Mouse (Mus musculus): ENCODE results near the gene Shh.

Gene Shh

DNA sequence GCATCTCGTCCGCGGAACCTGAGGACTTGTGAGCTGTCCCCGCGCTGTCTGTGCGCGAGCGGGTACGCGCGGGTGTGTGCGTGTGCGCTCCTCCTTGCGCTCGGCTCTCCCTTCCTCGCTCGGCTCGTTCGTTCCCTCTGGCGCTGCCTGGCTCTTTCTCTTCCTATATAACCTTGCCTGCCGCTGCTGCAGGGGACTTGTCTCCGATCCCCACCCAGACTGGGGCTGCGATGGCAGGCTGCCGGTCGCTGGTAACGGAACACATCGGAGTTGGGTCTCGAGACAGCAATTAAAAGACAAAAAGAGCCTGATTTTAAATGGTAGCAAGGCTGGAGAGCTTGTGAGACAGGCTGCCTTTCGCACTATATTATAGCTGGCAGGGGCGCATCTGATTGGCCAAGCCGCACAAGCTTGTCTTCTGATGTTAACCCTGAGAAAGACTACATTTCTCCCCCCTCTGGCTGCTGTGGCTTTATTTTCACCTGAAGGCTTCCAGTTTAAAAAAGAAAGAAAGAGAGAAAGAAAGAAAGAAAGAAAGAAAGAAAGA, at the start of gene Shh:
Gene Shh, minus strand, starts transcription at position 497 of the 547 bp plus-strand sequence.
- no peak for DNase-seq (ENCODE audit: low read depth, low spot score)

GRCm38 (mm10) chr5:28500792-28501439, 33.9 kb upstream of the Shh start:
- no peak for DNase-seq (ENCODE audit: low read depth, low spot score)

GRCm38 (mm10) chr5:28498846-28499245, 31.8 kb upstream of the Shh start:
- no peak for DNase-seq (ENCODE audit: low read depth, low spot score)

DNA sequence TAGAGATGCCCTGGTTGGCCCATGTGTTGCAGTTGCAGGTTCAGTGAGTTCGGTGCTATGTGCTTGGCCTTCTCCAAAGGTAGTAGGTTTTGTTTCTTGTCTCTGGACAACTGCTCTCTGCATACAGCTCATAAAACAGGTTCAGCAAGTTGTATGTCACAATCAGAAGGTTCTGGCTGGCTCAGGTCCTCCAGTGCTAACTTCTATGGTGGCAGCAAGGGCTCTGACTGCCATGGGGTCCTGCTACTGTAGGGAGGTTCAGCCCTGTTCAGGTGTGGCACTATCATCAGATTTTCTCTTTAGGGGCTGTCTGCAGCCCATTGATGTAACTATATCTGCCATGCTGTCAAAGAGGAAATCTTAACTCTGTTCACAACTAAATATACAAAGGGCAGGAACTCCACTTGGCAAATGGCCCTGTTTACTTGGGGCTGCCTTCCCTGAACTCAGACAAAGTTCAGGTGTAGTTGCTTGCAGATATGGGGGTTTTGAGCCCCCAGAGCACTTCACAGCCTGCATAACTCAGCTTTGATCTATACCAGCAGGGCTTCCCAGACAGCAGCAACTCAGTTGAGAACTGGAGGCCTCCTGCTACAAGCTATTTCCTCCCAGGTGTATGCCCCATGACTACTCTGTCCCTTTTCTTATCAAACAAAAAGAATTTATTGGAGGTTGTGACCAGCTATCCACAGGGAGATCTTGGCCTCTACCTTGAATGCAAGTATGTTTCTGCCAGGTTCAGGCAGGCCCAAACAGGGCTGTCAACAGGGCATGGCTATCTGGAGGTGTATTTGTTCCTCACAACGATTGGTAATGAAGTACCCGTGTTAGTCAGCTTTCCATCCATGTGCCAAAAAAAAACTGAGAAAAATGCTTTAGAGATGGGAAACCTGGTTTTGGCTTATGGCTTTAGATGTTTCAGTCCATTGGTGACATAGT, 28.9 kb upstream of the Shh start:
- no peak for DNase-seq (ENCODE audit: low read depth, low spot score)

DNA sequence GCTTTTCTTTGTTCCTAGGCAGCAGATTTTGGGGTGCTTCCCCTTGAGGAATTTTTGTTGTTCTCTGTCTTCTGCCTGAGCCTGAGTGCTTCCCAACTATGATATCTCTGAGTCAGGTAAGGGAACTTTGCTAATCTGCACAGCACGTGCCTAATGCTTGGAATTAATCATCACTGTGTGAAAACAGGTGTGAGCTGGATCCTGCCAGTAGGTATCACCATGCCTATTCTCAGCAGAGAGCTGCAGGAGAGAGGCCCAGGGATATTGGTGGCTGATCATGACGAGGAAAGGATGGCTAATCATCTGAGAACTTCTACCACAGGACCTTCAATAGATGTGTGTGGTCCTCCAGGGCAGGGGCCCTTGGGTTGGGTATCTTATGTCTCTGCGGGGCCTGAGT, 26.5 kb upstream of the Shh start:
- DNase-seq (ENCODE audit: low read depth, low spot score) = no peak

GRCm38 (mm10) chr5:28482991-28483390, 15.9 kb upstream of the Shh start:
- DNase-seq (ENCODE audit: low read depth, low spot score) = no peak

DNA sequence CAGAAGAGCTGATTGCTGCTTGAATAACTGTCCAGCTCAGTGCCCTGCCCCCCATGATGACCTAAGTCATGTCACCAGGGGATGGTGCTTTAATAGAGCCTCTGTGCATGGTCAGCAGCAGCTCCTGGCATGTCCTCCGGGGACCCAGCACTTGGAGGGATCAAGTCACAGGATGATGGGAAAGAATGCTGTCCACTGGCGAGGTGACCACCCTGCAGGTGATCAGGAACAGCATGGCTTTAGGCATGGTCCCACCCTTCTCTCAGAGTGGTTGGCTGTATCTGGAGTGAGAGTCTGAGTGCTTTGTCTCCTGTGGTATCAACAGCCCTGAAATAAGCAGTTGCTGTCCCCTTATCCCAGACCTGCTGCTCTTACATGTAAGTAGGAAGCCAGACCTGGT, 14.7 kb upstream of the Shh start:
- no peak for DNase-seq (ENCODE audit: low read depth, low spot score)

GRCm38 (mm10) chr5:28476389-28477379, 9.6 kb upstream of the Shh start:
- no peak for DNase-seq (ENCODE audit: low read depth, low spot score)

- DNase-seq (ENCODE audit: low read depth, low spot score) = no peak
Measured at GRCm38 (mm10) chr5:28473556-28473955, 6.5 kb upstream of the Shh start.

- no peak for DNase-seq (ENCODE audit: low read depth, low spot score)
Measured at GRCm38 (mm10) chr5:28469525-28470202, 2.6 kb upstream of the Shh start.

- no peak for DNase-seq (ENCODE audit: low read depth, low spot score)
Measured at GRCm38 (mm10) chr5:28466351-28466750, 705 bp downstream of the Shh start.

GRCm38 (mm10) chr5:28465526-28465925, 1.5 kb downstream of the Shh start:
- DNase-seq (ENCODE audit: low read depth, low spot score) = no peak

DNA sequence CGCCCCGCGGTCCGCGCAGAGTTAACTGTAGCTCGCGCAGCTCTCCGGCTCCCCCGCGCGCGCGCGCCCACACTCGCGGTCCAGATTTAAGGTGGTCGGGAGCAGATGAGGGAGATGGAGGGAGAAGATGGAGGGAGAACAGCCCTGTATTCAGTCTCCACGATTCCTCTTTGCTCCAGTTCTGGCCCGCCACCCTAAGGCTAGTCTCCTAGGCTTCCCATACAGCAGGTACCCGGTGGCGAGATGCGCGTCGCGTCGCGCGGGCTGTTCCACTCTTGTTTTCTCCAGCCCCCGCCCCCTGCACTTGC, 2.0 kb downstream of the Shh start:
- DNase-seq (ENCODE audit: low read depth, low spot score) = no peak

GRCm38 (mm10) chr5:28464361-28465098, 2.5 kb downstream of the Shh start:
- no peak for DNase-seq (ENCODE audit: low read depth, low spot score)

- no peak for DNase-seq (ENCODE audit: low read depth, low spot score)
Measured at GRCm38 (mm10) chr5:28463656-28464055, 3.4 kb downstream of the Shh start.

- no peak for DNase-seq (ENCODE audit: low read depth, low spot score)
Measured at GRCm38 (mm10) chr5:28462741-28463590, 4.1 kb downstream of the Shh start.

DNA sequence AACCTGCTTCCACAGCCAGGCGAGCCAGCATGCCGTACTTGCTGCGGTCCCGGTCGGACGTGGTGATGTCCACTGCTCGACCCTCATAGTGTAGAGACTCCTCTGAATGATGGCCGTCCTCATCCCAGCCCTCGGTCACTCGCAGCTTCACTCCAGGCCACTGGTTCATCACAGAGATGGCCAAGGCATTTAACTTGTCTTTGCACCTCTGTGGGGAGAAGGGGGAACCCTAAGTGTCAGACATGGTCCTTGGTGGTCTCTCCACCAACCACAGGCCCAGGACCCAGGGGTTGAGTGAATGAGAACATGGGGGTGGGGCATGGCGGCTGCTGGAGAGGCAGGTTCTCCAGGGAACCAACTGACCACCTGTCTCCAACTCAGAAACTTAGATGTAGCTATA, 5.7 kb downstream of the Shh start:
- no peak for DNase-seq (ENCODE audit: low read depth, low spot score)

DNA sequence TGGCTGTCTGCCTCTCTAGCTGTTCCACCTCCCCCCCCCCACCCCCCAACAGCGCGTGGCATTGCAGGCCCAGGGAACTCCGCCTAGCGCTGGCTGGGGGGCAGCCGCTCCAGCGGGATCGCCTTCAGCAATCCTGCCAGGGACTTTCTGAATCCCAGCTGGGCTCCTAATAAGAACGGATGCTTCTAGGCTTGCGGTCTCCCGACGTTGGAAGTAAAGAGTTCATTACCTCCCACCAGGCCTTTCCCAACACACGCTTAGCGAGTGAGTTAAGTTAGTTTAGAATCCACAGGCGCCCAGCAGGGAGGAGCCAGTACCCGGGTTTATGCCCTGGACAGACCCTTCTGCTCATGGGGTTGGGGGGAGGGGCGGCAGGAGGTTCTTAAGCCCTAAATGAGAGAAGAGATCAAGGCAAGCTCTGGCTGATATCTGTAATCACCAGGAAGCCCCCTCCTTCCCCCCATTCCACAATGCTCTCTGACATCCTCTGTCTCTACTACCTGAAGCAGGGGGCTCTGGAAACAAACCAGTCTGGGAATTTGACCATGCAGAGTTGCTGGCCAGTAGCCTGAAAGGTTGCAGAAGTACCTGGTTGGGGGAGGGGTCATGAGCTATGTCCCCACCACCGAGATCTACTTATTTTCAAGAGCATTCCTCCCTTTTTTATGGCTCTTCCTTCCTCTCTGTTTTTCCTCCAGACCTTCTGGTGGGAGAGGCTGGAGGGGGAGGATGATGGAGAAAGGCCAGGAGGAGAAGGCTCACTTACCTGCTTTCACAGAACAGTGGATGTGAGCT, 6.3 kb downstream of the Shh start:
- DNase-seq (ENCODE audit: low read depth, low spot score) = no peak

All from WW6 (cell line).